Mouse (Mus musculus) right cerebral cortex, adult 18-20 months (tissue): ENCODE data around the gene Bod1l.

Experiments used
- DNase-seq: peaks from one replicate; pipeline ENCODE4 v3.0.0; 2022; ENCODE audit warnings: mixed read lengths

Gene Bod1l

DNA sequence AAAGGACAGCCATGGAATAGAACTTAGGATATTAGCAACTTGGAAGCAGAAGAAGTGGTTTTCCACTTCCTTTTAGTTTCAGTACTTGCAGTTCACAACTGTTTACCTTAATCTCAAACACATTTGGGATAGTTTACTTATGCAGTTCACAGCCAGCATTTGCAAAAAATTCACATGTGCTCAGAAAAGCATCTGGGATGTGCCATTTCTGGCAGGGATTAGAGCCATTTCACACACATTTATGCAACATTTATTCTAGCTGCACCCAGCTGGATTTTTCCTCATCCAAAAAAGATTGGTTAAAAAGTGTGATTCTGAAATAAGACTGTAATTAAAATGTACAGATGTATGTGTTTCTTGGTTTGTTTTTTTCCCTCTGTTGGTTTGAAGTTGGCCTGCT, 49.7 kb downstream of the Bod1l start:
- peak; percentile 13 for DNase-seq

DNA sequence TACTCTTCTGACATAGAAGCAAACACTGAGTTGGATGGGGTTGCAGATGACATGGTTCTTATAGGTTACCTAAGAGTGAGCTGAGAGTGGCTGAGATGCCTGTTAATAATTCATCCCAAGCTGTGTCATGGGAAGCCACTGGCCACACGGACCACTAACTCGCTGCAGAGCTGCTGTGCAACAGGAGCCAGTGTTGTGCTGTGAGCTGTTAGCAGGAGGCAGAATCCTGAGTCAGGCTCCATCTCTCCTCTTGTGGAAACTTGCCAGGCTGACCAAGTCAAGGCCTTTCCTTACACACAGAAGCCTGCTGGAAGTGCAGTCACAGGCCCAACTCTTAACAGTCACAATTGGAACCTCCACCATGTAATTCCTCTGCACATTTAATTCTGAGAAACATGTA, 53.6 kb downstream of the Bod1l start:
- no peak for DNase-seq

DNA sequence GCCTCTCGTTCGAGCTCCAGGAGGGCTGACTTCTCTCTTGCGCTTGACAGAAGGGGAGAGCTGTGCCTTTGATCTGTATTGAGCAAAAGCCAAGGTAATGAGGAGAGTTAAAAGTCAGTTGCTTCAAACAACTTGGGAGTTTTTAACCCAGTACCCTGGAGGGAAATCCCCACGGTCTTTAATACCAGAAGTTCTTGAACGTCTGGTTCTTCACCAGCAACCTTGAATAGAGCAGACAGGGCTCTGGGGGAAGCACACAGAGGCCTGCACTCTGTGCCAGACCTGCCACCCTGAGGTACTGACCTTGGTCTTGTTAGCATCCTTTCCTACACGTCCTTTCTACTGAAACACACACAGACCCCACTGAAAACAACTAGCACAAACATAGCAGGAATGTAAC, 55.2 kb downstream of the Bod1l start:
- DNase-seq: no peak

DNA sequence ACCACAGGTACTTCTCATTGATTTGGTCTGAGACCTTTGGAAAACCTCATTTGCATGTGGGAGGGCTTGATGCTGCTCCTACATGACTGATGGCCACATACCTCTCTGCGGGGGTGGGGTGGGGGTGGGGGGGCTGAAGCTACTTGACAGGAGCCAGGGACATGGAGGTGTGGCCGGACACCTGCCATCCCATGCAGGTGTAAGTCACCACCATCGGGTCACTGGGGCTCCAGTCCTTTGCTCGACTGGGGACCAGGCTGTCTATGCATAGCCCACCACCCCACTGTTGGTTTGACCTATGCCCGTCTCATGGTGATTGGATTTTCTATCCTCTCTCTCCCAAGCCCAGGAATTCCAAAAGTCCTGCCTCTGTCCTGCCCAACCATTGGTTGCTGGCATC, 62.2 kb downstream of the Bod1l start:
- DNase-seq: no peak

DNA sequence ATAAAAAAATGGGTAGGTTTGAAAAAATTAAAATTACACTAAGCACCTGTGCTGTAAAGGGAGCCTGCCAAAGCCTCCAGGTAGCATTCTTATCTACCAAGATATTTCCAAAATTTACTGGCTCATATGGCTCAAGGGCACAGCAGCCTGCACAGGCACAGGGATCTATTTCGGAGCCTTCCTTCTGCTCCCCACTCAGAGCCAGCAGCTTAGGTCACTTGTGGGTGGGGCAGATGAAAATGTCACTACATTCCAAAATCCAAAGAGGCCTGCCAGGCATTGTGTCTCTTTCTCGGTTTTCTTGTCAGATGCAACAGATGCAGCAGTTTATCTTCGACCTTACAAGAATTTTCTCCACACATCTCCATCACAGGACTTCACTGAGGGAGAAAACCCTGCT, 64.1 kb downstream of the Bod1l start:
- no peak for DNase-seq

DNA sequence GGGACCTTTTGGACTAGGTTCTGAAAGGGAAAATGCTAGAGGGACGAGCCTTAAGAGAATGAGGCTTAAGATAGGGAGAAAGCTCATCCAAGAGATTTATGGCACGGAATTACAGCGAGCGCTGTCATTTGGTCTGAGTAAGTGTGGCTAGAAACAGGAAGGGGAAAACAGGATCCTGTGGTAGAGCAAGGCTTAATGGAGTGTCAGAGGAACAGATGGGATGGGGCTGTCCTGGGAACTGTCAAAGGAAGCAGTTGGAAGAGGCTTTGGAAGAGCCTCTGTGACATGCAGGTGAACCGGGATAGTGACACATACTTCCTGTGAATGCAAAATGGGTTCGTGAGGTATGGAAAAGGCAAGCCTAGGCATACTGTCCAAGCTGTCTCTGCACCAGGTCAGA, 68.4 kb downstream of the Bod1l start:
- DNase-seq: no peak

DNA sequence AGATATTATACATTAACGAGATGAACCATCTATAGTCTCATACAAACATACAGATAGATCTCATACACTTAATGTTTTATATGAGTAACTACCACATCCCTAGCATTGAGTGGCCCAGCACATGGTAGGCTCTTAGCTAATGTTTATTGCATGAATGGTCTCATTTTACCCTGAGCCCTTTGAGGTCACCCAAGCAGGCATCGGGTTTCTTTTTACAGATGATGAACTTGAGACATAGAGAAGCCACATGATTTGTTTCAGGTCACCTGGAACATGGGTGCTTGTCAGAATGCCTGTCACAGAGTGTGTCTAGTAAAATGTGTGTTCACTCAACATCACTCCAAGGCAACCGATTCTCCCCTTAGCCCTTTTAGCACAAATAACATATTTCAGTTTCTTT, 68.8 kb downstream of the Bod1l start:
- DNase-seq: no peak

DNA sequence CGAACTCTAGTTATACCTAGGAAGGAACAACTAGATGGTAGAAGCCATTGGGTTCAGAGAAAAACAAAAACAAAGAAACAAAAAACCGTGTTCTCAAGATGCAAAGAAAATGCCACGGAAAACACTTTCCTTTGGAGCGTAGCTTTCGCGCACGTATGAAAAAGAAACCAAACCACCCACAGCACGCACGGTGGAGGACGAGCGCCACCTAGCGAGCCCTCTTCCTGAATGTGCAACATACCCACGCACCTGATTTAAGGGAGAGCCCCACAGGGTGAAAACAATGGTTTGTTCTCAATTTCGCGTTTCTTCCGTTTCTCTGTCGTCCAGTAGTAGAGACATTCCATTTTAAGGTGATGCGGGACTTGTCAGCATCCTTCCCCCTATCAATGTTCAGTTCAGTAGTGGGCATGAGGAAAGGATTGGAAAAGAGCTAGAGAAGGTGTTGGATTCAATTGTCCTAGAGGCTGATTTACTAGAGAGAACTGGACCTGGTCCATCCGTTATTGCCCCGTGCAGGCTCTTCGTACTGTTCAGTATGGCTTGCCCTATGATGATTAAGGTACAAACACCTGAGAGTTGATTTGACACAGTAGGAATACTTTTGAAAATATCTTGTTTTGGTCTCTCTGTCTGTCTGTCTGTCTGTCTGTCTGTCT, 75.6 kb downstream of the Bod1l start:
- peak; percentile 84 for DNase-seq

DNA sequence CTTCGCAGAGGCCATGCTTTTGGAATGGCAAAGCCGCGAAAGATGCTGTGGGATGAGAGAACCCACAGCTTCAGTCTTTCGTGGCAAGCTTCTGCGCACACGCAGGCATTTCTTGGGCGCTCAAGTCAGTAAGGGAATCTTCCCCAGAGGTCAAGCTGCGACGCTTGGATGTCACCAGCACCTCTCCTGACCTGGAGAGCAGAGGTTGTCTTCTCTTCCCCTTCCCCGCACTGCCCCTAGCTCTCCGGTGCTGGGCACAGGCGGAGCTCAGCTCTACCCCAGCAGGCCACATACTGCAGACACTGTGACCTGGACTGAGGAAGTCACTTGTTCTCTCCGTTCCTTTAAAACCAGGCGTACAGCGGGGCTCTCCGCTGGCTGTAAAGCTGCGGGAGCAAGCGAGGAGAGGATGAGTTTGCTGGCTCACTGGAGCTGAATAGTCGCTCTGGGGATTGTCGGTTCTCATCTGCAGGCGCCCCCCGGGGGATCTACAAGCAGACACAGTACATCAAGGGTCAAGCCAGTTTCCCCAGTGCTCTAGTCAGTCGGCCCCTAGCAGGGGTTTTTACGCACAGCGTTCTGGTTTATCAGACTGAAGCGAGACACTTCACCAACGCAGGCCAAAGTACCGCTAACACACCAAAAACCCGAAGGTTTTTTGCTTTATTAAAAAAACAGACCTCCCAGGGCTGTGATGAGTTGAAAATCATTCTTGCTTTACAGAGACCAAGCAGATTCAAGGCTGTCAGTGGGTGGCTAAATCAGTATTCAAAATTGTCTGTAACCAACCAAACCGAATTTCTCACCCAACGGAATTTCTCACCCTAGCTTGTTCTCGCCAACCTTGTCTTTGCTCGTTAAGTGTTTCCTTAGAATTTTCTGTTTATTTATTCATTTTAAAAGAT, 76.6 kb downstream of the Bod1l start:
- no peak for DNase-seq

DNA sequence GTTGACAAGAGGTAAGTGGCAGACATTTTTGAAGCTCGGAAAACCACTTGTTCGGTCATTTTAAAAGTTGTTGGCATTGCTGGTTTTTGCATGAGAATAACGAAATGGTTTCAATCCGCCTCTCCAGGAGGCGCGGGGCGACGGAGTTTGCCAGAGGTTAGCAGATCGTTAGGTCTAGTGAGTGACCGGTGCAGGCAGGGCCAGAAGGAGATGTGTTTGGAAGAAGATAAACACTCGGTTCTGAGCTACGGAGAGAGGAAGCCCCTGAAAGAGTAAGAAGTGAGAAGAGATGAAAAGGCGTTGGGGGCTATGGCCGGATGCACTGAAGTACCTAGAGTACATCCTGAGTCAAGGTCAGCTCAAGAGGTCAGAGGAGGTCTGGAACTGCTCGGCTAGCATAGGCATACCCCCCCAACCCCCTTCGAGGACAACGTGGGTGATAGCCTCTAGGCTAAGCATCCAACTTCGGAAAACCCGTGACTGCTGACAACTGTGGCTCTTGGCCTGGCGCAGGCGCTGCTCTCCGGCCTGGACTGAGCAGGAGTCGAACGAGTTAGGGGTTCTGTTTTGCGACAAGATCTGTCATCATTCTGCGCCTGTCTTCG, 77.6 kb downstream of the Bod1l start:
- DNase-seq: no peak

DNA sequence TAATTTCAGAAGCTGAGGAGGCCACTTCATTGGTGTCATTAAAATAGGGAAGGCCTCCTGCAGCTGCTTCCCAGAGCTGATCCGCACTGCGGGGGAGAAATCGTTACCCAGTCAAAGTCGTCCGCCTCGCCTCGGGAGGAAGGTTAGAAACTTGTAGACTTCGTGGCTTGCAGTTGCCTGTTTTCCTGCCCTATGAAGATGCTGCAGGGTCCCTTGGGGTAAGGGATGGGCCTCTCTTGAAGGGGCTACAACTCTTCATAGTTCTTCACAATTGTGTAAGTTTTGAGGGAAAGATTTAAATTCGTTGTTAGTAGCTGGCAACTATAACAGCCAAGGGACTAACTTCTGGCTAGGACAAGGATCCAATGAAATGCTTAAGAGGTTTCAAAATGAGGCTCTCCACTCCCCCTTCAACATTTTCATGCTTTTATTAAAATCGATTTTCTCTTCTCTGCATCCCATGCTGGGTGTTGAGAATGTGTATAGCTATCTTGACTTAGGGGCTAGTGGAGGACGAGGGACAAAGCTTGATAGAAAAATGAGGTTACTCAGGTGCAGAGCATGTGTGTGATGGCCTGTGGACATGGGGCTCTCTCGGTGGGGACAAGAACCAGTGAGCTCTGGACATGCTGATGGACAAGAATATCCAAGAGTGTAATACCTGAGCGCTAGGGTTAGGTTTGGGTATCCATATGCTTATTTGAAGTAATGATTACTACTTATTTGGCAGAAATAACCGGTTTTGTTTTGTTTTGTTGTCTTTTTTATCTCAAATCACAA, 78.3 kb downstream of the Bod1l start:
- DNase-seq: no peak

DNA sequence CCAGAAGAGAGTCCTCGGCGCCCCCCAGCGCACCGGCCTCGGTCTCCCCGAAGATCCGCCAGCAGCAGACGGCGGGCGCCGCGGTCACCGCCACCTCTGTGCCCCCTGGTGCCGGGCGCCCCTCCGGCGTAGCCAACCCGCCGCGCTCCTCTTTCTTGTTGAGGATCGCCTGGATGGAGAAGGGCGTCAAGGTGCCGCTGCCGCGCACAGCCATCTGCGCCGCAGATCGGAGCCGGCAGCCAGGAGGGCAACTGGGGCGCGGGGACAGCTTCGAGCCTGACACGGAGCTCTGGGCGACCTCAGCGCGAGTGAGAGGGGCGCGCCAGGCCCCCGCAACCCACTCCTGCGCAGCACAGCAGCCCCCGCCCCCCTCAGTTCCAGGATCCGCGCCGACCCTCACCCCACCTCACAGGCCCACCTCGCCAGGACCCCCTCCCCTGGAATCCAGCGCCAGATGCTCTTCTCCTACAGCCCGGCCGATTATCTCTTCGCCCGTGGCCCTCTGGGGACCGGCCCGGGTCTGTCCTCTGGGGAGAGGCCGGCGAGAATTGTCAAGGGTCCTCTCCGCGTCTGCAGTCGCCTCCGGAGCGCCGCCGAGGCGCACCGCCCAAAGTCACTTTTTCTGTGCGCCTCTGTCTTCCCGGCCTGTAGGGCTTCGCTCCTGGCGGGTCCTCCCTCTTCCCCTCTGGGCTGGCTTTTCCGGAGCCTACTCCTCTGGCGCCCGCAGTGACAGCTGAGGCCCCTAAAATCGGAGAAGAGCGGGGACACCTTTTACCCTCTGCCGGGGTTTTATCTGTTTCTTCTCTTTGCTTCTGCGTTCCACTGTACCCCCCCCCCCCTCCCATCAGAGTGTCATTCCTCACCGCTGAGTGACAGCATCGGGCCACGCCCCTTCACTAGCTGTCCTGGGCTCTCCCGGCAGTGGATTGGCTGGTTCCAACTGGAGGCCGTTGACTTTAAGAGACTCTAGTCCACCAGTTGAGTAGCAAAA, 80.1 kb downstream of the Bod1l start, which contains the start of gene Nkx3-2:
TSS of gene Nkx3-2 (minus strand) at position 771 of the 991 bp plus-strand sequence.
- DNase-seq: no peak

DNA sequence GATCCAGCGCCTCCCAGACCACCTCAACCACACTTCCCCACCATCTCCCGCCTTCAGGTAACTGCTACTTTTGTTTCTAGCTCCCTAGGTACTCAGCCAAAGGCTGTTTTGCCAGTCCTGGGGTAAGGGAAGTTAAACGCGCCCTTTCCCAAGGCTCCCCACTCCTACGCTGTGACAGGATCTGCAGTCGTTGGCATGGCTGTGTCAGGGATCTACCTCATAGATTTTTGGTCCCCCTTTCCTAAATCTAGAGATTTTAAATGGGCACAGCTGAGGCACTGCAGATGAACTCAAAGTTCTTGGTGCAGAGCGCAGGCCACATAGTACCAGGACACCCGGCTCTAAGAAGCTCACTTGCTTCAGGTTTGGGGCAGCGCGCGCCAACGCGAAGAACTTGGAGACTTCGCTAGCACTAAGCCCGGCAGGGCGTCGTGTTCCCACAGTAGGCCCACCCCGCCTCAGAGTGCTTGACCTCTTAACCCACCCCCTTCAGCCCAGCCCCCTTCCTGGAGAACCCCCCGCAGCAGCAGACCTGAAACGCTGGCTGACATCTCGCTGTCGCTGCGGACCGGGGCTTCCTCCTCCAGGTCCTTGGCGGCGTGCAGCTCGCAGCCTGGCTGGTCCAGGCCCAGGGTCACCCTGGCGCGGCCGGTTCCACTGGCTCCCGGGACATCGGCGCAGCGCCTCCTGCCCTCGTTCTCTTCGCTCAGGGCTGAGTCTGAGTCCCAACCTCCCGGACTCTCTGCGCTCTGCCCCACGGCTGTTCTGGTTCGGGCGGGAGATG, 81.0 kb downstream of the Bod1l start:
- DNase-seq: no peak

DNA sequence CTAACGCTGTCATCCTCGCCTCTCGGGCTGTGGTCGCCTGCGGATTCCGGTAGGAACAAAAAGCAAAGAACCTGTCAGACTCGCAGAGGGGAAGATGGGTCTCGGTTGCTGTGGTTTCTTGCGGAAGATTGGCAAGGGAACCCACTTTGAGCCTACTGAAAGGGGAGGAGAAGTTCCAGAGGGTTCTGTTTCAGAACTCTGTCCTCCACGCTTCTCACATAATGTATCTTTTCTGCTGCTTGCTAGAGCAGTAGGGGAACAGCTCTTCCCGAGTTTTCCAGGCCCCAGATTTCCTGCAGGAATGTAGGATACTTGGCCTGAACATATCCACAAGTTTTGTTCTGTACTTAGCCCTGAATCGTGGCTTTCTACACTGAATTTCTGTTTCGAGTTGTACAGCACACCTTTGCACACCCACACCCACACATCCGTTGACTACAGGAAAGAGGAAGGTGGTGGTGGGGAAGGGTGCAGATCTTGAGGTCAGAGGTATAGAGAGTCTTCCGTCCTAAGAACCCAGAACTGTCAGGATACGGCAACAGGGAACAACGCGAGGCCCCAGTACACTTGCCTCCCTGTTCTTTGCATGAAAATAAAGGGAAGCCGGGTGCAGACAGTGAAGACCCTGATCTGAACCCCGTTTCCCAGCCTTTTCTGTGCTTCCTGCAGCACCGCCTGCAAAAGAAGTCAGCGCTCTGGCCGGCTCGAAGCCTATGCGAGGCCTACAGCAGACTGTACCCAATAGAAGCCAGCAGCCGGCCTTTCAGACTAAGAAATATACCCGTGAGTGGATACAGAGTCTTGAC, 81.8 kb downstream of the Bod1l start:
- DNase-seq: no peak

DNA sequence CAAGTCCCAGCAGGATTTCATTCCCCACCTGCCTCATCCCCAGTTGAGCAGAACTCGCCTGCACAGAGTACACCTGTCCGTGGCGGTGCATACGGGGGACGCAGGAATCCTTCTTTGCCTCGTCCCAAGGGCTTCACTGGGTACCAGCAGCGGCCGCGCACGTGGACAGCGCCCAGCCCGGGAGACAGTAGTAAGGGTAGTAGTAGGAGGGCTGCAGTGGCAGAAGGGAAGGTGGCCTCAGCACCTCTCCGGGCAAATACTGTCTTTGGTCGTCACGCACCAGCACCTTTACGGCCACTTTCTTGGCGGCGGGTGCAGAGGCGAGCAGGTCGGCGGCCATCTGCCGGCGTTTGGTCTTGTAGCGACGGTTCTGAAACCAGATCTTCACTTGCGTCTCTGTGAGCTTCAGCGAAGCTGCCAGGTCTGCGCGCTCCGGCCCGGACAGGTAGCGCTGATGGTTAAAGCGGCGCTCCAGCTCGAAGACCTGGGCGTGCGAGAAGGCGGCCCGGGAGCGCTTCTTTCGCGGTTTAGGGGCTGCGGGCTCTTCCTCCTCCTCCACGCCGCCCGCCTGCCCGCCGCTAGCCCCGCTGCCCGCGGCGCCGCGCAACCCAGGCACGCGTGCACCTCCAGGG, 82.5 kb downstream of the Bod1l start:
- DNase-seq: no peak

DNA sequence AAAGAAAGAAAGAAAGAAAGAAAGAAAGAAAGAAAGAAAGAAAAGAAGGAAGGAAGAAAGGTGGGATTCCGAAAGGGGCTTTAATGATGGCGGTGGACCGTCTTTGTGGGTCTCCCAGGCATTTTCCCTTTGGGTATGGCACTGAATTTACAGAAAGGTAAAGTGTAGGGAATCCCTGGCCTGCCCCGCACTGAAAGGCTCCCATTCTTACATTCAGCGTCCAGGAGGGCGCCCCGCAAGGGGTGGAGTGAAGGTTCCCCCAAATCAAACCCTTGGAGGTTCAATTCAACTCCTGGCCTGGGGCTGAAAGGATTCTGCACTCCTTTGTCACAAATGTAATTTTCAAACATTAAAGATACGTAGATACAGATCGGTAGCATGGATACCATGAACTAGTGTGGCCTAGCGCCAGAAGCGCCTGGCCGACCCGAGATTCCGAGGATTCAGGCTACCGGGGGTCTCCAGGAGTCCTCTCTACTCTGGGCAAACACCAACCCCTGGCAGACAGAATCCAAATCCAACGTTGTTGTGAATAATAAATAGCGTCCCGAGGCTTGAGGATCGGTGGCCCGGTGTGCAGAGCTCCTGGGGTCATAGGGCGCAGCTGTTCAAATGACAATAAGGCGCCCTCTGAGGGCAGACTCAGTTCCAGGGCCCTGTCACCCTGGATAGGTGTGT, 83.1 kb downstream of the Bod1l start:
- no peak for DNase-seq

DNA sequence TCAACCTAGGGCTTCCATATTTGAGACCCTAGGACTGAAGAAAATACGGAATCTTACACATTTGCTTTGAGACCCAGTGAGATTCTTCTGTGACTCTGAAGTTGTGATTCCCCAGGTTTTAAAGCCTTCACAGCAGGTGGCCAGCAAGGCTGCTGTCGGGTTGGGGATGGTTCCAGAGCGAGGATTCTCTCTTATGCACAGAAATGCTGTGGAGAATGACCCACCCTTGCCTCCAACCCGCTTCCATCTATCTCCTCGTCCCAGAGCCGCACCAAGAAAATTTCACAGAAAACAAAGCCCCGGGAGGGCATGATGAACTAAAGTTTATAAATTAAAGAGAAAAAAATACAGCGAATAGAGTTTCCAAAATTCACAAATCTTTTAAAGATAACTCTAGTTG, 84.0 kb downstream of the Bod1l start:
- no peak for DNase-seq

DNA sequence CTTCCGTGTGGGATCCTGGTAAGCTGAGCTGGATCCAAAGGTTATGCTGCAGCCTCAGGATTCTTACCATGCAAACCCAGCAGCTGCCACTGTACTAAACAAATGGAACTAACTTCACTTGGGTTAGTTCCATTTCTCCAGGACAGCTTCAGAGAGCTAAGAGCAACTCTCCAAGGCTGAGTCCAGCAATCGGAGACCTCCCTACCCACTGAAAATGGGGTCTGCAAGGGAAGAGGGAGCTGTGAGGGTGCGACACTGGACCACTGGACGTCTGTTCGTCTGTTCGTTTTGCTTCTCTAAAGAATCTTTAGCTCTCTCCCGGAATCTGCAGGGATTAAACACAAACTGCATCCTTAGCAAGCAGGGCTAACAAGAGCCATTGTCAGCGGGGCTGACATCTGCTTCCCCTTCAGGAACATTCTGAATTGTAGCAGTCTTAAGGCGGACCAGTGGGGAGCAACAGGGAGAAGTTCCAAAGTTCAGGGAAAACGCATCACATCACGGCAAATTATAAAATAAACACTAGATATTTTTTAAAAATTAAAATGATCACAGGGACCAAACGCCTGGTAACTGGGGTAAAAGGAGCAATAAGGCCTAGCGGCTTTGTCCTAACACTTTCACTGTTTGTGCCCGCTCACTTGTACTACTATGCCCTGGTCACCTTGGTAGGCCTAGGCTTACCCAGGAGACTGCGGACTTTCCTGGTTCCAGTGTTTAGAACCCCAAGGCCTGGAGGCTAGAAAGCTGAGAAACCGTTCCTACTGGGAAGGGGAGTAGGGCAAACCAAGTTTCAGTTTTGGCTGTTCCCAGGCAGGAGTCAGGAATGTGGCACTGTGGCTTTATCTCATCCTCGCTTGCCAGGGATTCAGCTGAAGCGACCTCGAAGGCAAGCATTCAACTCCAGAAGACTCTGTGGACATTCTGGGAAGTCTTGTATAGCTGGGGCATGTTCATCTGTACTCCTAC, 85.2 kb downstream of the Bod1l start:
- DNase-seq: no peak
